Mouse (Mus musculus) cerebellum, adult 8-10 months (tissue): ENCODE data around the gene Itsn1.

Experiments
- DNase-seq: peaks from one replicate; pipeline ENCODE4 v3.0.0; 2022

Itsn1 gene

GRCm38 (mm10) chr16:91820299-91820698 lies 91.2 kb downstream of the Itsn1 start:
- DNase-seq, result no peak

DNA sequence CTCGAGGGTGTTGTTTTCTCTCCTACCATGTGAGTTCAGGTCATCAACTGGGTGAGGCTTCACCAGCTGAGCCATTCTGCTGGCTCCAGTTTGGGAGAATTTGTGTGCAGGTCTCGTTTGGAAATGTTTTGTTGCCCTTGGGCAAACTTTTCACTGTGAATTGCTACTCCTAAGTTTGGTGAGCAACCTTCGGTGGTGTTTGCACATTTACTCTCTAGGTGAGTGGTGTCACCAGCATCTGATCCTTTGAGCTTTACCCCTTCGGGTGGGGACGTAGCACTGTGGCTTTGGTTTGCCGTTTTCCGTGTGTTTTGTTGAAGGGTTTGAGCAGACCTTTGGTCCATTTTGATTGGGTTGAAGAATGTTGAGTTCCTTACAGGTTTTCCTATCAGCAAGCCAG lies 93.2 kb downstream of the Itsn1 start:
- no peak for DNase-seq

- no peak for DNase-seq
Observed at GRCm38 (mm10) chr16:91822759-91823158, 93.7 kb downstream of the Itsn1 start.

- DNase-seq, result no peak
Observed at GRCm38 (mm10) chr16:91825774-91826325, 96.8 kb downstream of the Itsn1 start.

GRCm38 (mm10) chr16:91826893-91827292 lies 97.8 kb downstream of the Itsn1 start:
- DNase-seq, result no peak

DNA sequence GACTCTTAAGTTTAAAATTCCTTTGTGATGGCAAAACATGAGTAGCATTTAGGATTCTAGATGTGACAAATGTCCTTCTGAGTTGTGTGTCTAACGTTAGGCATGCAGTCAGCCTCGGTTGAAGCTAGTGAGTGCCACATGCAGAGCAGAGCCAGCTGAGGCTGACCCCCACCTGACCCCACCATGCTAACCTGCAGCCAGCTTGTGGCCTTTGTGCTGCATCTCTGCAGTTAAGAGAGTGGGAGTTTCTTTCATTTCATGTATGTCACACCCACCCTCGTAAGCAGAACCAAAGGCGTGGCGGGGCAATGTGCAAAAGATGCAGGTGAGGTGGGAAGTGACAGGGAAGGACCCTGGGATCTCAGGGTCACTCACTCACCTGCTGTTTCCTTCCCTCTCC lies 98.4 kb downstream of the Itsn1 start:
- DNase-seq, result no peak

GRCm38 (mm10) chr16:91828160-91828559 lies 99.1 kb downstream of the Itsn1 start:
- DNase-seq, result no peak

DNA sequence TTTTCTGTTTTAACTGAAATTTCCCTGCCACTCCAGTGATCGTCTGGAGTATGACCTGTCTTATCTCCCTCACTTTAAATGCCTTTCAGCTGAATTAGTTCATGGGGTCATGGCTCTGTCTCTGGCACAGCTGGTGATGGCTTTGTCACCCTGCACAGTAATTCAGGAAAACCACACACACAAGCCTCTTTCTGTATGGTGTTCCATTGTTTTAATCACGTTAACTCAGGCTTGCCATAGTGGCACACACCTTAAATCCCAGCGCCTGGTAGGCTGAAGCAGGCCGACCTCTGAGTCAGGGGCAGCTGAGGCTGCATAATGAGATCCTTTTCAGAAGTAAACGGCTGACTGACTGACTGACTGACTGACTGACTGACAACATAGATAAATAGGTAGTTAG lies 99.5 kb downstream of the Itsn1 start:
- DNase-seq, result no peak

DNA sequence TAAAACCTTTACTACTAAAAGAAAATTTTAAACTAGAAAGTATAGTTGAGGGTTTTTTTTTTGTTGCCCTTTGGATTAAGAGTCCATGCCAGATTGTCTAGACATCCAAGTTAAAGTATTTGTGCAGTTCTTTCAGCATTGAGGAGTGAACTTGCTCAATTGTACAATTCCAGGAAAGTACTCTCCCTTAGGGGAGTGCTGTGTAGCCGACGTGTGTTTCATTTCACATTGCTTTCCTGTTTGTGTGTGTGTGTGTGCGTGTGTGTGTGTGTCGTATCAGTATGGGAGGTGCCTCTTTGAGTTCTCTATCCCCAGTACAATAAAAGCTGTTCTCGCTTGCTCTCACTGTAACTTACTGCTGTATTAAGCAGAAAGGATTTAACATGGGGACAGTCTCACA lies 100.0 kb downstream of the Itsn1 start:
- no peak for DNase-seq

- no peak for DNase-seq
Observed at GRCm38 (mm10) chr16:91830260-91830659, 101.2 kb downstream of the Itsn1 start.

- no peak for DNase-seq
Observed at GRCm38 (mm10) chr16:91833121-91833520, 104.0 kb downstream of the Itsn1 start.

- no peak for DNase-seq
Observed at GRCm38 (mm10) chr16:91833558-91833957, 104.5 kb downstream of the Itsn1 start.

DNA sequence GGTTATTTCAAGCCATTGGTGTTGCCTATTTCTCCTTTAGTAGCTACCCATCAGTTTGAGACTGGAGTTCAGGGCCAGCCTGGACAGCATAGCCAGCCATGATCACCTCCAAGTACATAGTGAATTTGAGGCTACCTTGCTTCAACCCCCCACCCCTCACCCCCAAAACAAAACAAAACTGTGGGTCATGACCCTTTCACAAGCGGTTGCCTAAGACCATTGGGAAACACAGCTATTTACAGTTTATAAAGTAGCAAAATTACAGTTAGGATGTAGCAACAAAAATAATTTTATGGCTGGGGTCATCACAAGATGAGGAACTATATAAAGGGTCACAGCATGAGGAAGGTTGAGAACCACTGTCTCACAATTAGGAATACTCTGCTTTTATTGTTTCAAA lies 104.9 kb downstream of the Itsn1 start:
- DNase-seq, result no peak

DNA sequence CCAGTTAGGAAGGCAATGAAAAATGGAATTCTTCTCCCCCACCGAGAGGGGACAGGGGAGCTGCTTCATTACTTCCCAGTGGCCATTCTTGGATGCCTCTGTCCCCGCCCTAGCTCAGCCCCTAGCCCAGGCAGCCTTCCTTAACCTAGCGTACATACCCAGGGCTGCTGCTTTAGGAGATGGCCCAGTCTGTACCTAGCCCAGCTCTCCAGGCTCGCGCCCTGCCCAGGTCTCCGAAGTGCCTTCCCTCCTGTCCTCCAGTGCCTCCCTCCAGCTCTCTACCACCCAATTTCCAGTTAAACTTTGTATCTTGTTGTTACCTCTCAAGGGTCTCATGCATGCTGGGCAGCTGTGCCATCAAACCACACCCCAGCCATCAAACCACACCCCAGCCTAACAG lies 106.7 kb downstream of the Itsn1 start:
- DNase-seq, result no peak

GRCm38 (mm10) chr16:91836592-91837557 lies 107.8 kb downstream of the Itsn1 start:
- DNase-seq, result no peak

DNA sequence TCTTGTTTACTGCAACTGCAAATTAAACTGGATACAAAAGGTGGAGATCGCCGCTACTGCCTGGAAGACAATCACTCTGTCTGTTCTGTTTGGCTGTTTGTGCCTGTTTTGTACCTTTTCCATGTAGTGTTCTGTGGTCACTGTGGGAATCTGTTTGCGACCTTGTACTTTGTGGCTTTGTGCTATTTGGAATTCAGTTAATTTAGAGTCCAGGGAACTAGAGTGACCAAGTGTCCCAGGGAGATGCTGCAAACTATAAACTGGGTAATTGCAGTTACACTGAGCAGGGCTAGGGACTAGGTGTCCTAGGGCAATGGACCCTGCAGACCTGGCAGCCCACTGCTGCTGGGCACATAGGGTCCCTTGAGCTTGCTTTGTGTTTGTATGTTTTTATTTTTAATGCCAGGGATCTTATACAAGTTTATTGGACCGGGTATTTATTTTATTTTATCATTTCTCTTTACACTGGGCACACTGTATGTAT lies 108.5 kb downstream of the Itsn1 start:
- DNase-seq, result no peak

- peak; percentile 37 for DNase-seq
Observed at GRCm38 (mm10) chr16:91838771-91839170, 109.7 kb downstream of the Itsn1 start.

GRCm38 (mm10) chr16:91839462-91839861 lies 110.4 kb downstream of the Itsn1 start:
- no peak for DNase-seq

- DNase-seq, result no peak
Observed at GRCm38 (mm10) chr16:91841026-91841630, 112.0 kb downstream of the Itsn1 start.

DNA sequence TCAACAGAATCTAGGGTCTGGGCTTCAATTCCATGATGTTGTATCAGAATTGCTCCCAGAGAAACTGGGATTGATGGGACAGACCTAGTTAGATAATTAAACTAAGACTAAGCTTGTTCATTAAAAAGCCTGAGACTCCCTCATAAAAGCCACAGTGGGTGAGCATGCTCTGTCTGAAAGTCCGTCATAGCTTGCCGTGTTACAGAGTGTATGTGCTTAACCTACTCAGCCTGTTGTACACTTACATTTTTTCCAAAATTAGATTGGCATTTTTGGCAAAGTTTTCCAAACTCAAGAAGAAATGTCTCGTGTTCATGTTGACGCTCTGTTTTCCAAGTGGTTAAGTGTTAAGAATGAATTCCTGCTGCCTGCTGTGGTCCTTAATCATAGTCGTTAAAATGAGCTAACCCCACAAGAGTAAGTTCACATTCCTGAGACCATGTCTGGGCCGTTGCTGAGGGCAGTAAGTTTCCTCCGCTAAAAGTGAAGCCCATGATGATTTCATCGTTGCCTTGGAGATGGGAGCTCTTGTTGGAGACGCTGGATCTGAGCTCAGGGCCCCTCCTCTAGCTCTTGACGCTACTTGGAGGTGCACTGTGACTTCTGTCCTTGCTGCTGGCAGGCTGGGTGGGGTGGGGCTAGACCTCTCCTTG lies 117.1 kb downstream of the Itsn1 start:
- DNase-seq, result no peak

- no peak for DNase-seq
Observed at GRCm38 (mm10) chr16:91847525-91848225, 118.6 kb downstream of the Itsn1 start.

DNA sequence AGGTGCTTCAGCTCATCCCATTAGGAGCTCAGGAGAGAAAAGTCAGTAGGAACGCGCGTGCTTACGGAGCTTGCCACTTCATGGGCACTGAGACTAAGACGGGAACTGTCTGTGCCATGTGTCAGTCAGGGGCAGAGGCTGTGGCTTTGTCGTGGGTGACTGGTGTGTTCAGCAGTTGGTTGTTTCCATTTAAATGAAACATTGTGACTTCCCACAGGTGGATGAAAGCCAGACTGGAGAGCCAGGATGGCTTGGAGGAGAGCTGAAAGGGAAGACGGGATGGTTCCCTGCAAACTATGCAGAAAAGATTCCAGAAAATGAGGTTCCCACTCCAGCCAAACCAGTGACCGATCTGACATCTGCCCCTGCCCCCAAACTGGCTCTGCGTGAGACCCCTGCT lies 119.4 kb downstream of the Itsn1 start:
- no peak for DNase-seq
